Mouse (Mus musculus) heart, embryonic 11.5 days (tissue): ENCODE measurements around the gene Chst10. TPM values are rescaled to one million over a fixed set of nuclear protein-coding genes. Genes with fewer than 3 reads are reported as not detected.

ENCODE experiments used
- ATAC-seq: fragments of 200-750 bp; cut with Nextera tagmentation; replicated peaks from 2 replicates; pipeline ENCODE4 v1.8.0; 2017; ENCODE audit warnings: moderate library complexity; ENCODE audit not compliant: insufficient number of reproducible peaks, low FRiP score, low TSS enrichment
- H3K27ac ChIP-seq: fragments of 300-500 bp; sonication (generic); 2 replicates; pipeline ENCODE4 v1.5.1; 2014; ENCODE audit warnings: mild to moderate bottlenecking, low read depth, low read length
- H3K27me3 ChIP-seq: fragments of 300-500 bp; sonication (generic); 2 replicates; pipeline ENCODE4 v1.6.1; 2014; ENCODE audit warnings: mild to moderate bottlenecking, low read length, mixed read lengths; ENCODE audit not compliant: control insufficient read depth, insufficient read depth
- H3K36me3 ChIP-seq: fragments of 300-500 bp; sonication (generic); 2 replicates; pipeline ENCODE4 v1.6.1; 2014; ENCODE audit warnings: mild to moderate bottlenecking, low read length, moderate library complexity, mixed read lengths; ENCODE audit not compliant: control insufficient read depth, insufficient read depth
- H3K4me1 ChIP-seq: fragments of 300-500 bp; sonication (generic); 2 replicates; pipeline ENCODE4 v1.6.1; 2014; ENCODE audit warnings: low read length; ENCODE audit not compliant: control insufficient read depth, insufficient read depth
- H3K4me2 ChIP-seq: fragments of 300-500 bp; sonication (generic); 2 replicates; pipeline ENCODE4 v1.6.1; 2014; ENCODE audit warnings: mild to moderate bottlenecking, moderate library complexity
- H3K4me3 ChIP-seq: fragments of 300-500 bp; sonication (generic); 2 replicates; pipeline ENCODE4 v1.5.1; 2014; ENCODE audit warnings: low read depth, low read length
- H3K9ac ChIP-seq: fragments of 300-500 bp; sonication (generic); 2 replicates; pipeline ENCODE4 v1.6.1; 2014; ENCODE audit warnings: mild to moderate bottlenecking, low read depth, low read length, moderate library complexity
- H3K9me3 ChIP-seq: fragments of 300-500 bp; sonication (generic); replicated peaks from 2 replicates; pipeline ENCODE4 v1.6.1; 2016; ENCODE audit warnings: low read length; ENCODE audit not compliant: control insufficient read depth
- WGBS: fragments of 180-500 bp; shearing (Covaris S2); extraction: QIAGEN DNeasy Blood & Tissue Kit; methylation state at CpG from one replicate; pipeline ENCODE4 v1.1.7; 2014; ENCODE audit not compliant: insufficient replicate concordance; 5-methylcytosine and 5-hydroxymethylcytosine counted together
- polyA plus RNA-seq: library from polyadenylated mRNA; unstranded; fragments of >200 nt; fragmentation: Nextera tagmentation; extraction: Ambion mirVana; gene quantifications from 2 replicates; pipeline ENCODE4 v1.2.1, GENCODE M21; 2014

Chst10 gene
- polyA plus RNA-seq, 1 experiment from 2014 or later, result 7.1 TPM

DNA sequence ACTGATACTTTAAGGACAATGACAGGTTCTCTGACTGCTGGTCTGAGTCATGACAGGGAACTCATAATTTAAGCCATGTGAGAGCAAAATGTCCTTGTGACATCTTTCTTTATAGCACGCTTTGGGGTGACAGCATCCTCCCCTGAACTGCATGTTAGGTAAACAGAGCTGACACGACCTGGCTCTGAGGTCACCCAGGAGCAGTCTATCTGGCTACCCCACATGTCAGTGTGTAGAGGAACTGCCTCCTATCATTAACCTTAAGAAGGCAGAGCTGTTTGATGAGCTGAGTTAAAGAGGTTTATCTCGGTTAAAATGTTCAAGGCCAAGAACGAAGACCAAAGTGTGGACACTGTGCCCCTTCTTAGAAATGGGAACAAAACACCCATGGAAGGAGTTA, 16.6 kb downstream of the Chst10 start:
- no peak overlapping the region for H3K27ac ChIP-seq
- no peak; the same call in 1 of the 2 replicates for ATAC-seq

DNA sequence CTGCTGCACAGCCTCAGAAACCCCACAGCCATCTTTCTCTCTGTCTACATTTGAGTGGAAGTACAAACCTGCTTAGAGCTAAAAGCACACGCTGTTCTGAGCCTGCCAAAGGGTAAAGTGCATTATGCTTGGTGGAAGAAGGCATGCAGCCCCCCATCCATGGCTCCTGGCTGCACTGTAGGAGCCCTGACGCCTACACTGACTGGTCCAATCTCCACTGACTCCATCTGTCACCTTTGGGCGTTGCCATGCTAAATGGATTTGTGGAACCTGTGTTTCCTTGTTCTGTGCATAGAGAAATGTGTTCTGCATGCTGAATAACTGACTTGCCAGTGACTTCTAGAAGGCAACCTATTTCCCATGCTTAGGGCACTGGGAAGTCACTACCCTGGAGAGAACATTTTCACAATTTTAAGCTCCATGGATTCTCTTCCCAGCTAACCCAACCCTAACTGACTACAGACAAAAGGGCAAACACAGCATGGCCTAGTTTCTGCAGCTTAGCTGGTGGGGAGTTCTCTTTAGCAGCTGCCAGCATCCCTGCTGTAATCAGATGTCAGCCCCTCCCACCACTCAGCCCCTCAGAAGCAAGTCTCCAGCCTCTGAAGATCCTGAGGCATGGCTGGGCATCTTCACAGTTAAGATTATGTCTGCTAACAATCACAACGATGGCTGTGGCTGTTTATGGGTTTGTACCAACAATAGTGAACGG, 21.1 kb downstream of the Chst10 start:
- H3K4me1 ChIP-seq, result no peaks in the 10 kb centered on the region
- no peak overlapping the region for H3K27ac ChIP-seq
- 38% methylated on average over 5 of the region's 5 CpGs for WGBS
- no peak overlapping the region for H3K4me3 ChIP-seq
- no peaks in the 10 kb centered on the region for H3K27me3 ChIP-seq
- H3K36me3 ChIP-seq, result no peaks in the 10 kb centered on the region
- no peak overlapping the region for H3K9ac ChIP-seq
- ATAC-seq, result no peak
- no peak overlapping the region for H3K4me2 ChIP-seq
- H3K9me3 ChIP-seq, result no peaks in the 10 kb centered on the region

More for the DNA sequence above, 16.6 kb downstream of the Chst10 start:
- Histone ChIP-seq H3K4me1 (no peaks in the 10 kb centered on the region), H3K4me2 (no peak overlapping the region), H3K4me3 (no peak overlapping the region), H3K9ac (no peak overlapping the region), H3K27me3 (no peaks in the 10 kb centered on the region), H3K36me3 (no peaks in the 10 kb centered on the region), H3K9me3 (no peaks in the 10 kb centered on the region)
- 65% methylated on average over 4 of the region's 4 CpGs for WGBS

DNA sequence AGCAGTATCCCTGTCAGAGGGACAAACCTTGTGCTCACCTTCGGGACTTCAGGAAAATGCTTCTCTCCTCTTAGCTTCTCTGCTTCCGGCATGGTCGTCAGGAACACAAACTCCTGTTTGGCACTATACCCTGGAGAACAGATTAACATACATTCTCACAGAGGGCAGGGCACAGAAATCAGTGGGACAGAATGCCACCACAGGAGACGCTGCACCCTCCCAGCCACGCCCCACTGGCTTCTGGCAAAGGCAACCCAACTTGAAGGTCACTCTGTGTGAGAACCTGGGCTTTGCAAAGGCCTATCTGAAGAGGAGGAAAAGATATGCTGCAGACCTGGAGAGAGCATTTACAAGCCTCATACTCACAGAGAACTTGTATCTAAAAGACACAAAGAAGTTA, 24.1 kb downstream of the Chst10 start:
- Histone ChIP-seq H3K27ac (no peak overlapping the region), H3K4me3 (no peak overlapping the region), H3K9me3 (no peaks in the 10 kb centered on the region), H3K9ac (no peak overlapping the region), H3K4me1 (no peaks in the 10 kb centered on the region), H3K36me3 (no peaks in the 10 kb centered on the region), H3K27me3 (peaks cover 2% of the 10 kb centered on the region; the same call in 1 of the 2 replicates), H3K4me2 (no peak overlapping the region)
- 67% methylated on average over 5 of the region's 5 CpGs for WGBS
- ATAC-seq, result no peak

DNA sequence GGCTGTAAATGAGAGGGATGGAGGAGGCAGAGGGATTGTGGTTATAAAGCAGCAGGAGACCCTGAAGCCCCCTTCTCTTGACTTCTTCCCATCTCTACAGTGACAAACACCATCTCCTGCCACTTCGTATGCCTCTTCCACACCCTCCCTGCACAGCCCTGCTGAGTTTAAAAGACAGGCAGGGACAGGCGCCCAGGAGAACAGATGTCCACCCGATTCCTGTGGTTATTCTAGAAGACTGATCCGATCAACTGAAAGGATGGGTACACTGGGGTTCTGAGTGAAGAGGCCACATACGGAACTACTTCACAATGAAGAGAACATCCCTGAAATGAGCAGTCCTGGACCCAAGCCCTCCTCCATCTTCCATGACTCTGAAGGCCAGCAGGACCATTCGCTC, 26.1 kb downstream of the Chst10 start:
- no peaks in the 10 kb centered on the region for H3K4me1 ChIP-seq
- no peak overlapping the region for H3K4me3 ChIP-seq
- H3K27ac ChIP-seq, result no peak overlapping the region
- no peak overlapping the region for H3K4me2 ChIP-seq
- 79% methylated on average over 6 of the region's 6 CpGs for WGBS
- H3K9ac ChIP-seq, result no peak overlapping the region
- no peaks in the 10 kb centered on the region for H3K9me3 ChIP-seq
- ATAC-seq, result no peak
- peaks cover 2% of the 10 kb centered on the region; the same call in 1 of the 2 replicates for H3K27me3 ChIP-seq
- no peaks in the 10 kb centered on the region for H3K36me3 ChIP-seq

DNA sequence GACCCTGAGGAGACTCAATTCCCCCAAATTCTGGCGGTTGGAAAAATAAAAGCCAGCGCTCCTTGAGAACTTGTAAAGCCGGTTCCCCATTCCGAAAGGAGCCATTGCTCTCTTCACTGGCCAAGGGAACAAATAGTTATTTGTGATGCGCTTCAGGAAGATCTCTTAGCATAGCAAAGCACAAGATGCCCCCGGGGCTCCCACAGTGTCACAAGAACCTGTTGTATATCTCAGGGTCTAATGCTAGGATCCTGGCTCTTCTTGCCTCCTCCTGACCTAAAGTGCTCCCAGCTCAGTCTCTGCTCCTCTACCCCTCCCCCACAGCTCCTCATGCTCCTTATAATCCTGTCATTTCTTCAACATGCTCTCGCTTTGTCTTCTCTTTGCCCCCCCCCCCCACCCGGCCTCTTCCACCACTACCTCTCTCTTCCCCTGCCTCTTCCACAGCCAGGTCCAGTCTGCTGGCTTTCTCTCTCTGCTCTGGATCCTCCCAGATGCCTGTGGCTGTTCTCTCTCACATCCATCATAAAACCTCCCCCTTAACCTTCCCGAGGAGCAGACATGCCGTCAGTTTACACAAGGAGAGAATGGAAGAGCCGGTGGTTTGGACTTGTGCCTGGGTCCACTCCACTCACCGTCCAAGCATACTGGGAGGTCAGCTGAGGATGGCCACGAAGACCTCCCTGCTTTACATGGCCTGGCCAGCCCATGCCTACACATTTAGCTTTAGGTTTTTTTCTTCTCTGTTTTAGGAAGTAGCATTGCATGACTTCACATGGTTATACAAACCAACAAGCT, 28.4 kb downstream of the Chst10 start:
- H3K4me2 ChIP-seq, result no peak overlapping the region
- no peaks in the 10 kb centered on the region for H3K9me3 ChIP-seq
- no peak for ATAC-seq
- no peak overlapping the region for H3K9ac ChIP-seq
- no peak overlapping the region for H3K27ac ChIP-seq
- WGBS, result 59% methylated on average over 13 of the region's 13 CpGs
- no peak overlapping the region for H3K4me3 ChIP-seq
- H3K4me1 ChIP-seq, result no peaks in the 10 kb centered on the region
- no peaks in the 10 kb centered on the region for H3K36me3 ChIP-seq
- peaks cover 2% of the 10 kb centered on the region; the same call in 1 of the 2 replicates for H3K27me3 ChIP-seq

DNA sequence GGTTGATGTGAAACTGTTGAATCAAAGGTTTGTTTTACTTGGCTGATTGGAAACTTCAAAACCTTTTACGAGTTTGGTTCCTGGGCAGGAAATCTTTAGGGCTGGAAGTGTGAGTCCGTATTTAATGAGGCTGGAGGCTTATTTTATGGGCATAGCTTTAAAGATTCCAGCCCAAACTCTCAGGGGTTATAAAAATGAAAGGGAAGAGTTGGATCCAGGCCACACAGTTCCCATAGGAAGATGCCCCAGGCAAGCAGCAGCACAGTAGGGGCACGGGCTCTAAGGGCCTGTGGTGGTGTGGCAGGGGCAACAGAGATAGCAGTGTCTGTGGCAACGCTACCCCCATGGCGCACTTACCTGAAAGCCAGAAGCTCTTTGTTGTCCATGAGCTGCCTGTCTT, 31.7 kb downstream of the Chst10 start:
- Histone ChIP-seq H3K9me3 (no peaks in the 10 kb centered on the region), H3K27me3 (no peaks in the 10 kb centered on the region), H3K4me1 (no peaks in the 10 kb centered on the region), H3K4me3 (no peak overlapping the region), H3K27ac (no peak overlapping the region), H3K4me2 (no peak overlapping the region), H3K36me3 (no peaks in the 10 kb centered on the region), H3K9ac (no peak overlapping the region)
- 75% methylated on average over 5 of the region's 5 CpGs for WGBS
- ATAC-seq, result no peak

DNA sequence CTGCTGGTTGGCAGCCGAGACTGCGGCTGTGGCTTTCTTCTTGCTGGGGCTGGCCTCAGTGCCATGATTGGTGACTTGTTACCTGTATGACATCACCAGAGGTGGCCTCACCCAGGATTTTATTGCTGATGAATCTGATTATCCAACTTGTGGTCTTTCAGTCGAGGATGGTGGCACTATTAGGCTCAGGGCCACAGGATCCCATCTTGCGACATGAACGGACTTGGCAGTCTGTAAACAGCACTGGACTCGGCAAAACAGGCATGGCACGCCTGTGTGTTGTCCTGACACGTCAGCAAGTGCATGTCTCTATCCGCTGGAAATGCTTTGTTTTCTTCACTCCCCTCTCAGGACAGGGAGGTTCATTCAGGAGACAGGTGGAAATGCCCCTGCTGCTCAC, 33.6 kb downstream of the Chst10 start:
- no peaks in the 10 kb centered on the region for H3K4me1 ChIP-seq
- H3K9ac ChIP-seq, result no peak overlapping the region
- no peak overlapping the region for H3K4me3 ChIP-seq
- no peak for ATAC-seq
- no peak overlapping the region for H3K4me2 ChIP-seq
- H3K36me3 ChIP-seq, result no peaks in the 10 kb centered on the region
- H3K27me3 ChIP-seq, result no peaks in the 10 kb centered on the region
- no peaks in the 10 kb centered on the region for H3K9me3 ChIP-seq
- no peak overlapping the region for H3K27ac ChIP-seq
- 65% methylated on average over 9 of the region's 9 CpGs for WGBS

DNA sequence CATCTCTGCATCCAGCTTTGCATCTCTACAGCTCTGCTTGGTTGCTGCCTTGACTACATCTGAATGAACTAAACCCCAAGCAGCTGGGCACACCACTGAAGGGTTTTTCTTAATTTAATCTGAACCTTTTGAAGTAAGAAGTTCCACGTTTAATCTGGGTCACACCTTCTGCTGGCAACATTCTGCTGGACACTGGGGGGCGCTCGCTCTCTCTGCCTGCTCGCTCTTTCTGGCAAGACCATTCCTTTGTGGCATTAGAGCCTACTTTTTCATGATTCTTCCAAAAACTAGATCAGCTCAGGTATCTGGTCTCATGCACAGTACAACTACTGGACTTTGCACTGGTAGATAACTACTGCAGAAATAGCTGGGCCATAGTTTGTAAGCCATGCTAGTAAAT, 35.7 kb downstream of the Chst10 start:
- no peaks in the 10 kb centered on the region for H3K36me3 ChIP-seq
- 14% methylated on average over 4 of the region's 4 CpGs for WGBS
- H3K27ac ChIP-seq, result no peak overlapping the region
- H3K4me3 ChIP-seq, result no peak overlapping the region
- ATAC-seq, result no peak
- H3K27me3 ChIP-seq, result no peaks in the 10 kb centered on the region
- no peak overlapping the region for H3K4me2 ChIP-seq
- no peaks in the 10 kb centered on the region for H3K9me3 ChIP-seq
- H3K4me1 ChIP-seq, result no peaks in the 10 kb centered on the region
- no peak overlapping the region for H3K9ac ChIP-seq
